Mouse (Mus musculus) kidney, postnatal 0 days (tissue): ENCODE measurements at regions not wholly inside any gene's neighbourhood (a gene's known extent, or its start where the extent isn't known, plus 50 kb on each side); places are given as distances from the start of the nearest gene placed in this dataset.

Source experiments
- ATAC-seq: fragments of 200-750 bp; cut with Nextera tagmentation; replicated peaks from 2 replicates; pipeline ENCODE4 v1.8.0; 2017; ENCODE audit warnings: low read depth, moderate number of reproducible peaks, moderate TSS enrichment, moderate library complexity; ENCODE audit not compliant: low FRiP score
- DNase-seq: peaks from one replicate; pipeline ENCODE4 v3.0.0-alpha.2; 2016; ENCODE audit warnings: low spot score
- H3K27ac ChIP-seq: fragments of 300-500 bp; sonication (generic); 2 replicates; pipeline ENCODE4 v1.5.1; 2014; ENCODE audit warnings: mild to moderate bottlenecking
- H3K27me3 ChIP-seq: fragments of 300-500 bp; sonication (generic); 2 replicates; pipeline ENCODE4 v1.6.1; 2014; ENCODE audit warnings: low read length, mixed read lengths; ENCODE audit not compliant: insufficient read depth
- H3K36me3 ChIP-seq: fragments of 300-500 bp; sonication (generic); 2 replicates; pipeline ENCODE4 v1.6.1; 2014; ENCODE audit warnings: low read length, mixed read lengths; ENCODE audit not compliant: insufficient read depth
- H3K4me1 ChIP-seq: fragments of 300-500 bp; sonication (generic); replicated peaks from 2 replicates; pipeline ENCODE4 v1.6.1; 2014; ENCODE audit warnings: antibody characterized with exemption, low read length, mixed read lengths; ENCODE audit not compliant: insufficient read depth
- H3K4me2 ChIP-seq: fragments of 300-500 bp; sonication (generic); 2 replicates; pipeline ENCODE4 v1.6.1; 2014; ENCODE audit warnings: mild to moderate bottlenecking, low read length, moderate library complexity, mixed read lengths
- H3K4me3 ChIP-seq: fragments of 300-500 bp; sonication (generic); replicated peaks from 2 replicates; pipeline ENCODE4 v1.5.1; 2014; ENCODE audit warnings: low read depth, low read length
- H3K9ac ChIP-seq: fragments of 300-500 bp; sonication (generic); 2 replicates; pipeline ENCODE4 v1.6.1; 2014; ENCODE audit warnings: low read depth, low read length
- H3K9me3 ChIP-seq: fragments of 300-500 bp; sonication (generic); replicated peaks from 2 replicates; pipeline ENCODE4 v1.6.1; 2016; ENCODE audit warnings: low read length, inconsistent platforms, mixed read lengths
- CTCF ChIP-seq: IDR thresholded peaks from 2 replicates; pipeline ENCODE4 v1.5.1; 2016; ENCODE audit warnings: antibody characterized with exemption, low read depth, mild to moderate bottlenecking, moderate library complexity
- WGBS: fragments of 180-500 bp; shearing (Covaris S2); extraction: QIAGEN DNeasy Blood & Tissue Kit; methylation state at CpG from one replicate; pipeline ENCODE4 v1.1.7; 2014; 5-methylcytosine and 5-hydroxymethylcytosine counted together

- H3K36me3 ChIP-seq = no peaks in the 10 kb centered on the region
- H3K4me1 ChIP-seq = no peaks in the 10 kb centered on the region
- TF ChIP-seq CTCF = no peak
- H3K4me3 ChIP-seq = no peak overlapping the region
- H3K27me3 ChIP-seq = no peaks in the 10 kb centered on the region
- H3K27ac ChIP-seq = no peak overlapping the region
- WGBS = 49% methylated on average over 2 of the region's 2 CpGs
- no peaks in the 10 kb centered on the region for H3K9me3 ChIP-seq
- ATAC-seq (no peak), DNase-seq (no peak)
- no peak overlapping the region for H3K4me2 ChIP-seq
- no peak overlapping the region for H3K9ac ChIP-seq
These were observed 134.4 kb upstream of the Klhl13 start for GRCm38 (mm10) chrX:23499320-23499719.

GRCm38 (mm10) chrX:23495199-23495598 is 130.3 kb upstream of the Klhl13 start:
- Histone ChIP-seq H3K9me3 (no peaks in the 10 kb centered on the region), H3K27me3 (no peaks in the 10 kb centered on the region), H3K4me1 (no peaks in the 10 kb centered on the region), H3K4me2 (no peak overlapping the region), H3K27ac (no peak overlapping the region), H3K9ac (no peak overlapping the region), H3K36me3 (no peaks in the 10 kb centered on the region), H3K4me3 (no peak overlapping the region)
- ATAC-seq (no peak), DNase-seq (no peak)
- 20% methylated on average over 1 of the region's 1 CpGs for WGBS
- no peak for TF ChIP-seq CTCF

DNA sequence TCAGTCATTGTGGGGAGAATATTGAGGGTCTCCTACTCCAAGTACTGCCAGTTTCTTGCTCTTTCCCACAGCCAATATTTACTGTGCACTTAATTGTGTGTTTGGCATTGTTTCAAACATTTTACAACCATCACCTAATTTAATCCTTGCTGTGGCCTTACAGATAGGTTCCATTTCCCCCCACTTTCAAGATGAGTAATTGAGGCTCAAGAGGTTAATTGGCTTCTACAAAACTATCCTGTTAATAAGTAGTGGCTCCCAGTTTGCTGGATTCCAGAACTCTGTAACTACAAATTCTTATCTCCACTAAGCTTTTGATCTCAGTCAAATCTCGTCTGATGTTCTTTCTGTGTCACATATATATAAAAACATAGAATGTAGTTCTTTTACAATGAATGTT is 112.0 kb upstream of the Klhl13 start:
- WGBS = 49% methylated on average over 1 of the region's 1 CpGs
- Histone ChIP-seq H3K36me3 (no peaks in the 10 kb centered on the region), H3K27ac (no peak overlapping the region), H3K27me3 (no peaks in the 10 kb centered on the region), H3K4me2 (no peak overlapping the region), H3K9me3 (no peaks in the 10 kb centered on the region), H3K4me3 (no peak overlapping the region), H3K9ac (no peak overlapping the region), H3K4me1 (no peaks in the 10 kb centered on the region)
- ATAC-seq = no peak
- no peak for DNase-seq
- TF ChIP-seq CTCF = no peak

GRCm38 (mm10) chrX:23466031-23466430 is 101.1 kb upstream of the Klhl13 start:
- peak; percentile 22 for DNase-seq
- no peak for ATAC-seq
- TF ChIP-seq CTCF = no peak

DNA sequence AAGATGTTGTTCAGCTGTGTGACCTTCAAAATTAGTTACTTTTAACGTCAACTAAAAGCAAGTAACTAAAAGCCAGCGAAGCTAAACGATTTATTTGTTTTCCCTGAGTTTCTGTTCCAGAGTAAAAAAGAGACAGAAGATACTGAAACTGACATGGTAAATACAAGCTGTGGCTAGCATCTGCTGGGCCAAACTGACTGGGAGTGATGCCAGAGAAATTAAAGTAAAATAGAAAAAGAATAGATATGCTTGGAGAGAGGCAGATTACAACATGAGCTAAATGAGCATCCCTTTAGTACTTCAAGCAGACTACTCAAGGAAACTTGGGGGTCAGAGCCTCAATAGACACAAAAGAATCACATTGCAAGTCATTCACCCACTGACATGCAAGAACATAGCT is 88.7 kb upstream of the Klhl13 start:
- 78% methylated on average over 3 of the region's 3 CpGs for WGBS
- peak; percentile 1 for DNase-seq
- Histone ChIP-seq H3K4me2 (no peak overlapping the region), H3K4me3 (no peak overlapping the region), H3K27me3 (no peaks in the 10 kb centered on the region), H3K36me3 (no peaks in the 10 kb centered on the region), H3K27ac (no peak overlapping the region), H3K9ac (no peak overlapping the region), H3K4me1 (no peaks in the 10 kb centered on the region), H3K9me3 (no peaks in the 10 kb centered on the region)
- no peak for ATAC-seq
- TF ChIP-seq CTCF = no peak

More at GRCm38 (mm10) chrX:23466031-23466430, 101.1 kb upstream of the Klhl13 start:
- Histone ChIP-seq H3K27ac (no peak overlapping the region), H3K4me1 (no peaks in the 10 kb centered on the region), H3K4me2 (no peak overlapping the region), H3K27me3 (no peaks in the 10 kb centered on the region), H3K9ac (no peak overlapping the region), H3K9me3 (no peaks in the 10 kb centered on the region), H3K36me3 (no peaks in the 10 kb centered on the region), H3K4me3 (no peak overlapping the region)

DNA sequence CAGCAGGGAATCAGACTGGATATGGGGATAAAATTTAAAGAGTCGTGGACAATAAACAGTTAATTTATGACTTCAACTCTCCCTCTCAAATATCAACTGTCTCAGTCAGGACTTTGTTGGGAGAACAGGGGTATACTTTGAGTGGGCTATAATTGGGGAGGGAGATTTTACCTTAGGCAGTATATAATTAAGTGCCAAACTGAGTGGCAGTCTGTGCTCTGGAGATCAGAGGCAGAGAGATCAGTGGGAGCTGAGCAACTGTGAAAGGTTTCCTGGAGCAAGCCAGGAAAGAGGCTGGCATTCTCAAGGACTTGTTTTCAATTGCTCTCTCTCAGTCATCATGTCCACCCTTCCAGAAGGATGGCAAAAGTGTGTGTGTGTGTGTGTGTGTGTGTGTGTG is 57.9 kb upstream of the Klhl13 start:
- Histone ChIP-seq H3K4me1 (no peaks in the 10 kb centered on the region), H3K27me3 (no peaks in the 10 kb centered on the region), H3K4me2 (no peak overlapping the region), H3K4me3 (no peak overlapping the region), H3K9me3 (no peaks in the 10 kb centered on the region), H3K9ac (no peak overlapping the region), H3K36me3 (no peaks in the 10 kb centered on the region), H3K27ac (no peak overlapping the region)
- 27% methylated on average over 1 of the region's 1 CpGs for WGBS
- TF ChIP-seq CTCF = no peak
- ATAC-seq (no peak), DNase-seq (no peak)

DNA sequence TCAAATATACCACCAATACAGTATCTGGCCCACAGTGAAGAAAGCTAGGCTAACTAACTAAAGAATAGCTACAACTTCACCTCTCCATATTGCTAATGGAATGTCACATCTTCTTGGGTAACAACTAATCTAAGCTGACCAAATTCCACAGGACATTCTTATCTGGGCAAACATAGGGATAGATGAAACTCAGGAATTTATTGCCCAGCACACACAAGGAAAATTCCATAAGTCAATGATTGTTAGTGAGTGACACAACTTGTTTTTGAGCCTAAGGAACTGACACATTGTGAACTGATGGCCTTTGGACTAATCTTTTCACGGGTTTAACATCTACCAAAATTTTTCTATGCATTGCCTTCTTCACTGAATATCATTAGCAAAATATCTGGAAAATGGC is 52.6 kb upstream of the Klhl13 start:
- no peak overlapping the region for H3K4me2 ChIP-seq
- H3K27me3 ChIP-seq = no peaks in the 10 kb centered on the region
- H3K9ac ChIP-seq = no peak overlapping the region
- H3K36me3 ChIP-seq = no peaks in the 10 kb centered on the region
- ATAC-seq (no peak), DNase-seq (no peak)
- WGBS = 82% methylated on average over 1 of the region's 1 CpGs
- no peak overlapping the region for H3K27ac ChIP-seq
- no peaks in the 10 kb centered on the region for H3K9me3 ChIP-seq
- no peak overlapping the region for H3K4me3 ChIP-seq
- no peak for TF ChIP-seq CTCF
- no peaks in the 10 kb centered on the region for H3K4me1 ChIP-seq
